Mouse (Mus musculus) midbrain, embryonic 16.5 days (tissue): ENCODE results near the gene Mpp3. TPM values are rescaled to one million over a fixed set of nuclear protein-coding genes. Genes with fewer than 3 reads are reported as not detected.

Experiments
- ATAC-seq: fragments of 200-750 bp; cut with Nextera tagmentation; 2 replicates; pipeline ENCODE4 v1.8.0; 2017; ENCODE audit warnings: moderate TSS enrichment
- H3K27ac ChIP-seq: fragments of 300-500 bp; sonication (generic); 2 replicates; pipeline ENCODE4 v1.5.1; 2014; ENCODE audit warnings: mild to moderate bottlenecking, low read length, mixed read lengths
- H3K27me3 ChIP-seq: fragments of 300-500 bp; sonication (generic); 2 replicates; pipeline ENCODE4 v1.6.1; 2014; ENCODE audit warnings: low read depth, low read length, mixed read lengths; ENCODE audit not compliant: control insufficient read depth, insufficient read depth
- H3K36me3 ChIP-seq: fragments of 300-500 bp; sonication (generic); 2 replicates; pipeline ENCODE4 v1.6.1; 2014; ENCODE audit warnings: mild to moderate bottlenecking, low read length, moderate library complexity, mixed read lengths; ENCODE audit not compliant: control insufficient read depth, insufficient read depth
- H3K4me1 ChIP-seq: fragments of 300-500 bp; sonication (generic); 2 replicates; pipeline ENCODE4 v1.6.1; 2014; ENCODE audit warnings: mild to moderate bottlenecking, low read length, mixed read lengths; ENCODE audit not compliant: control insufficient read depth, insufficient read depth
- H3K4me2 ChIP-seq: fragments of 300-500 bp; sonication (generic); 2 replicates; pipeline ENCODE4 v1.6.1; 2014; ENCODE audit warnings: mild to moderate bottlenecking, low read length, mixed read lengths
- H3K4me3 ChIP-seq: fragments of 300-500 bp; sonication (generic); 2 replicates; pipeline ENCODE4 v1.5.1; 2014; ENCODE audit warnings: low read depth, mild to moderate bottlenecking, low read length, moderate library complexity, mixed read lengths
- H3K9ac ChIP-seq: fragments of 300-500 bp; sonication (generic); 2 replicates; pipeline ENCODE4 v1.6.1; 2014; ENCODE audit warnings: low read depth, low read length, mixed read lengths
- H3K9me3 ChIP-seq: fragments of 300-500 bp; sonication (generic); replicated peaks from 2 replicates; pipeline ENCODE4 v1.6.1; 2014; ENCODE audit warnings: mild to moderate bottlenecking, low read length, mixed read lengths; ENCODE audit not compliant: control insufficient read depth, poor library complexity, severe bottlenecking
- WGBS: fragments of 180-500 bp; shearing (Covaris S2); extraction: QIAGEN DNeasy Blood & Tissue Kit; methylation state at CpG from one replicate; pipeline ENCODE4 v1.1.7; 2014; 5-methylcytosine and 5-hydroxymethylcytosine counted together
- polyA plus RNA-seq: library from polyadenylated mRNA; unstranded; fragments of >200 nt; fragmentation: Nextera tagmentation; extraction: Ambion mirVana; gene quantifications from 2 replicates; pipeline ENCODE4 v1.2.1, GENCODE M21; 2015

Mpp3 gene
- polyA plus RNA-seq, 1 experiment from 2014 or later: 64.6 TPM

GRCm38 (mm10) chr11:101983431-101983921 is 44.8 kb downstream of the Mpp3 start:
- no peaks in the 10 kb centered on the region for H3K9me3 ChIP-seq
- peak overlapping the region; percentile 65; the same call in 1 of the 2 replicates for H3K4me3 ChIP-seq
- peak overlapping the region; percentile 93 for H3K4me2 ChIP-seq
- peaks cover 6% of the 10 kb centered on the region for H3K4me1 ChIP-seq
- H3K36me3 ChIP-seq: no peaks in the 10 kb centered on the region; the same call in 1 of the 2 replicates
- WGBS: 77% methylated on average over 10 of the region's 10 CpGs
- 0 out of 2 replicates have a peak overlapping the region, but pooled peaks have one; percentile 79 for H3K27ac ChIP-seq
- no peak for ATAC-seq
- H3K27me3 ChIP-seq: no peaks in the 10 kb centered on the region
- no peak overlapping the region for H3K9ac ChIP-seq

GRCm38 (mm10) chr11:101982981-101983411 is 45.3 kb downstream of the Mpp3 start:
- H3K9ac ChIP-seq: no peak overlapping the region
- no peak overlapping the region for H3K27ac ChIP-seq
- no peaks in the 10 kb centered on the region; the same call in 1 of the 2 replicates for H3K36me3 ChIP-seq
- H3K4me1 ChIP-seq: peaks cover 6% of the 10 kb centered on the region
- 60% methylated on average over 6 of the region's 6 CpGs for WGBS
- no peaks in the 10 kb centered on the region for H3K27me3 ChIP-seq
- H3K4me3 ChIP-seq: no peak overlapping the region
- H3K4me2 ChIP-seq: peak overlapping the region; percentile 93; the same call in 1 of the 2 replicates
- no peak for ATAC-seq
- no peaks in the 10 kb centered on the region for H3K9me3 ChIP-seq

DNA sequence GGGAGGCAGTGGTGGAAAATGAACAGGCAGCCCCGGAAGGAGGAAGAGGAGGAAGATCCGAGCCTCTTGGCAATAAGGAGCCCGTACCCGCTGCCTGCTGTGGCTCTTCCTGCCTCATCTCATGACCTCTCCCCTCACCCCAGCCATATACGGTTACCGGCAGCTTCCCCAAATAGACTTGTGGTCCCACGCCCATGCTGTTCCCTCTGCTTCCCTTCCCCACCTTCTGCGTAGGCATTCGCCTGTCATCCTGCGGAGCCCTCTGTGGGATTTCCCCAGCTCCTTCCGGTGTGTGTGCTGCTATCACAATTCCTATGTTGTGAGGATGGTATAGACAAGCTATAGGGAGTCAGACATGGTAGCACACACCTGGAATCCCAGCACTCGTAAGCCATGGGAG is 46.4 kb downstream of the Mpp3 start:
- Histone ChIP-seq H3K9ac (no peak overlapping the region), H3K36me3 (no peaks in the 10 kb centered on the region; the same call in 1 of the 2 replicates), H3K4me3 (no peak overlapping the region), H3K9me3 (no peaks in the 10 kb centered on the region), H3K27me3 (no peaks in the 10 kb centered on the region), H3K4me2 (no peak overlapping the region), H3K27ac (no peak overlapping the region), H3K4me1 (peaks cover 6% of the 10 kb centered on the region)
- 86% methylated on average over 11 of the region's 12 CpGs for WGBS
- no peak for ATAC-seq

DNA sequence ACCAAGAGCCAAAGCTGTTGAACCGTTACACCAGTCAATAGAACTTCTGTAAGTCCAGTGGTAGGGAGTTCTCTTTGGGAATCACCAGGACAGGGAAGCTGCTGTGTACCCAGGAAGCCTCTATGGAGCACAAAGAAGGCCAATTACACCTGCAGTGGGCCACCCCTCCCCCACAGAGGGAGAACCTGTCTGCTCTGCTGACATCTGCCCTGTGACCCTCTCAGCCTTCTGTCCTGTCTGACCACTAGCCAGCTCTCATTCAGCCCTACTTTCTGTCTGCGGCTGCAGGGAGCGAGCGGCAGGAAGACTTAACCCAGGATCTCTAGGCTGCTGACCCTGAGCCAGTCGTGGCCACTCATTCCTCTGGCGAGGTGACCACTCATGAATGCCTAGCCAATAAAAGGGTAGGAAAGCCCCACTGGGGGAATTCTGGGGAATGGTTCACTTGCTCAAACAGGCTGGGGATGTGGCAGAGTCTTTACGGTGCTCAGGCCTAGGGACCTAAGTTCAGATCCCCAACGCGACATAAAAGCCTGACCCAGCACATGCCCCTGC is 47.6 kb downstream of the Mpp3 start:
- H3K36me3 ChIP-seq: no peaks in the 10 kb centered on the region; the same call in 1 of the 2 replicates
- H3K4me2 ChIP-seq: no peak overlapping the region
- H3K27ac ChIP-seq: no peak overlapping the region
- H3K4me1 ChIP-seq: peaks cover 6% of the 10 kb centered on the region
- no peak for ATAC-seq
- WGBS: 80% methylated on average over 9 of the region's 9 CpGs
- H3K9ac ChIP-seq: no peak overlapping the region
- no peaks in the 10 kb centered on the region for H3K9me3 ChIP-seq
- H3K4me3 ChIP-seq: no peak overlapping the region
- H3K27me3 ChIP-seq: no peaks in the 10 kb centered on the region

DNA sequence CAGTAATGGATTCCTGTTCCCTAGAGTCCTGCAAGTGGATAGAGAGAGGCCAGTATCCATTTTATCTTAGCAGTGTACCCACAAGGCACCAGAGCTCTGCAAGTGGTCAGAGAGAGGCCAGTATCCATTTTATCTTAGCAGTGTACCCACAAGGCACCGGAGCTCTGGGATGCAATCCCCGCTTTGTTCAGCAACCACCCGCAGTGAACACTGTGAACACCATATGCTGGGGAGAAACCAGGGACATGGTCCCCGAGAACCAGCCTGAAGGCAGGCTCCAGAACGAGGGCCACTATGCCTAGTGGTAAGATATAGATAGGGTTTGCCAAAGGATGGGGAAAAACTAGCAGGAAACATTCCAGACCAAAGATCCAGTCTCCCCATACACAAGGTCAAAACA is 49.1 kb downstream of the Mpp3 start:
- H3K9ac ChIP-seq: no peak overlapping the region
- 81% methylated on average over 5 of the region's 5 CpGs for WGBS
- H3K4me1 ChIP-seq: peaks cover 4% of the 10 kb centered on the region

GRCm38 (mm10) chr11:101976949-101977348 is 51.3 kb downstream of the Mpp3 start:
- no peak for ATAC-seq
- Histone ChIP-seq H3K4me1 (no peaks in the 10 kb centered on the region), H3K4me2 (no peak overlapping the region), H3K4me3 (no peak overlapping the region), H3K9ac (no peak overlapping the region), H3K27me3 (no peaks in the 10 kb centered on the region), H3K9me3 (no peaks in the 10 kb centered on the region), H3K36me3 (no peaks in the 10 kb centered on the region; the same call in 1 of the 2 replicates), H3K27ac (no peak overlapping the region)
- 94% methylated on average over 7 of the region's 7 CpGs for WGBS

More for the DNA sequence above, 49.1 kb downstream of the Mpp3 start:
- Histone ChIP-seq H3K4me2 (no peak overlapping the region), H3K27me3 (no peaks in the 10 kb centered on the region), H3K9me3 (no peaks in the 10 kb centered on the region), H3K36me3 (no peaks in the 10 kb centered on the region; the same call in 1 of the 2 replicates), H3K4me3 (no peak overlapping the region), H3K27ac (no peak overlapping the region)
- no peak for ATAC-seq

GRCm38 (mm10) chr11:101974923-101975322 is 53.3 kb downstream of the Mpp3 start:
- no peaks in the 10 kb centered on the region for H3K9me3 ChIP-seq
- no peak overlapping the region for H3K4me3 ChIP-seq
- H3K27me3 ChIP-seq: no peaks in the 10 kb centered on the region
- H3K4me2 ChIP-seq: no peak overlapping the region
- H3K9ac ChIP-seq: no peak overlapping the region
- H3K36me3 ChIP-seq: no peaks in the 10 kb centered on the region
- WGBS: 53% methylated on average over 9 of the region's 9 CpGs
- no peak for ATAC-seq
- H3K27ac ChIP-seq: no peak overlapping the region
- no peaks in the 10 kb centered on the region for H3K4me1 ChIP-seq

DNA sequence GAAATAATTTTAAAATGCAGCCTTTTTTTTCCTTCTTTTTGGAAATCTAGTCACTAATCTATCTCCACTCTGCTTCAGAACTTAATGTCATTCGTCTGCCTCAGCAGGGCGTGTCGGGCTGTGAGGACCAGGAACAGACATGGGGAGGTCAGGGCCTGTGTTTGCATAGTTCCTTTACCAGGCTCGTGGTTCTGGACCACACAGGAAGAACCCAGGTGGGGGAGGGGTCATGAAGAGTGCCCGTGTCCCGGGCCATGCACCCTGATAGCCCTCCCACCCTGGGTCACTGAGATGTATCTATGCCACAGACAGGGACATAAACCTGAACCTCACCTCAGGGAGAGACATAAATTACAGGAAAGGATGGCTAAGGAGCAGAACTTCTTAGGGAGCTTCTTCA is 54.1 kb downstream of the Mpp3 start:
- Histone ChIP-seq H3K9me3 (no peaks in the 10 kb centered on the region), H3K9ac (no peak overlapping the region), H3K36me3 (no peaks in the 10 kb centered on the region), H3K4me3 (no peak overlapping the region), H3K4me2 (no peak overlapping the region), H3K4me1 (no peaks in the 10 kb centered on the region), H3K27ac (no peak overlapping the region), H3K27me3 (no peaks in the 10 kb centered on the region)
- WGBS: 64% methylated on average over 6 of the region's 6 CpGs
- no peak for ATAC-seq

GRCm38 (mm10) chr11:101973496-101973895 is 54.8 kb downstream of the Mpp3 start:
- 72% methylated on average over 9 of the region's 9 CpGs for WGBS
- Histone ChIP-seq H3K27ac (no peak overlapping the region), H3K36me3 (no peaks in the 10 kb centered on the region), H3K9me3 (no peaks in the 10 kb centered on the region), H3K4me1 (no peaks in the 10 kb centered on the region; the same call in 1 of the 2 replicates), H3K4me2 (no peak overlapping the region), H3K9ac (no peak overlapping the region), H3K27me3 (no peaks in the 10 kb centered on the region), H3K4me3 (no peak overlapping the region)
- ATAC-seq: no peak
